Mouse (Mus musculus): ENCODE results near the gene Rhot1.

GRCm38 (mm10) chr11:80190280-80190679 lies 18.5 kb upstream of the Rhot1 start:
- no peak for TF ChIP-seq CTCF (IDR thresholded peaks at IDR 0.05; ENCODE audit: control insufficient read depth, insufficient read depth, low read length)
- TF ChIP-seq POLR2A (IDR thresholded peaks at IDR 0.05; ENCODE audit: borderline replicate concordance, control insufficient read depth, low read depth, low read length) = no peak

All from bone marrow, adult 2 months (tissue).